Mouse (Mus musculus) heart, postnatal 0 days (tissue): ENCODE data around the gene 1110008L16Rik.

Experiments
- CTCF ChIP-seq: IDR thresholded peaks from 2 replicates; pipeline ENCODE4 v1.5.1; 2016; ENCODE audit warnings: antibody characterized with exemption, control low read depth, low read depth
- EP300 ChIP-seq: IDR thresholded peaks from 2 replicates; pipeline ENCODE4 v1.6.1; 2016; ENCODE audit warnings: antibody characterized with exemption, low read depth

DNA sequence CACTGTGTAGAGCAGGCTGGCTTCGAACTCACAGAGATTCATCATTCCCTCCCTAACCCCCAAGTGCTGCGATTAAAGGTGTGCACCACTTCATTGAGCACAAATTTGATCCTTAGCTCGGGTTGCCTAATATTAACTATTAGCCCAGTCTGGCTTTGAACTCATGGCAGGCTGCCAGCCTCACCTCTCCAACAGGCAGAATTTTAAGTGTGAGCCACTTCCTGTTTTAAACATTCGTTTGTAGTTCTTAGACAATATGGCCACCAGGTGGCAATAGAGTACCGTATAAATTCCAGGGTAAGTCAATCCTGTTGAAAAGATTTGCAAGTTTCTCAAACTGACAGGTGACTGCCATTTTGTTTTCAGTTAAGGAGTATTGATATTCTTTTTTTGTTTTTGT, 15.8 kb downstream of the 1110008L16Rik start:
- TF ChIP-seq CTCF (peak; percentile 74), EP300 (no peak)
